Mouse (Mus musculus) heart, embryonic 16.5 days (tissue): ENCODE data around the gene Ctbs. TPM values are rescaled to one million over a fixed set of nuclear protein-coding genes. Genes with fewer than 3 reads are reported as not detected.

Source experiments
- ATAC-seq: fragments of 200-750 bp; cut with Nextera tagmentation; replicated peaks from 2 replicates; pipeline ENCODE4 v1.8.0; 2017; ENCODE audit warnings: moderate number of reproducible peaks; ENCODE audit not compliant: insufficient read depth, low FRiP score; ENCODE audit errors: extremely low read depth
- H3K27ac ChIP-seq: fragments of 300-500 bp; sonication (generic); 2 replicates; pipeline ENCODE4 v1.5.1; 2014; ENCODE audit warnings: mild to moderate bottlenecking, low read length, control low read depth, moderate library complexity
- H3K27me3 ChIP-seq: fragments of 300-500 bp; sonication (generic); 2 replicates; pipeline ENCODE4 v1.6.1; 2014; ENCODE audit warnings: low read length, mixed read lengths; ENCODE audit not compliant: control insufficient read depth, insufficient read depth
- H3K36me3 ChIP-seq: fragments of 300-500 bp; sonication (generic); 2 replicates; pipeline ENCODE4 v1.6.1; 2014; ENCODE audit not compliant: control insufficient read depth, insufficient read depth
- H3K4me1 ChIP-seq: fragments of 300-500 bp; sonication (generic); 2 replicates; pipeline ENCODE4 v1.6.1; 2014; ENCODE audit warnings: low read length, mixed read lengths; ENCODE audit not compliant: control insufficient read depth, insufficient read depth
- H3K4me2 ChIP-seq: fragments of 300-500 bp; sonication (generic); 2 replicates; pipeline ENCODE4 v1.6.1; 2014; ENCODE audit warnings: low read depth, mild to moderate bottlenecking, control low read depth, low read length
- H3K4me3 ChIP-seq: fragments of 300-500 bp; sonication (generic); 2 replicates; pipeline ENCODE4 v1.5.1; 2014; ENCODE audit warnings: mild to moderate bottlenecking, control low read depth, low read length
- H3K9ac ChIP-seq: fragments of 300-500 bp; sonication (generic); 2 replicates; pipeline ENCODE4 v1.6.1; 2014; ENCODE audit warnings: low read length, control low read depth
- H3K9me3 ChIP-seq: fragments of 300-500 bp; sonication (generic); replicated peaks from 2 replicates; pipeline ENCODE4 v1.6.1; 2016; ENCODE audit warnings: low read length; ENCODE audit not compliant: control insufficient read depth
- WGBS: fragments of 180-500 bp; shearing (Covaris S2); extraction: QIAGEN DNeasy Blood & Tissue Kit; methylation state at CpG from one replicate; pipeline ENCODE4 v1.1.7; 2014; 5-methylcytosine and 5-hydroxymethylcytosine counted together
- polyA plus RNA-seq: library from polyadenylated mRNA; unstranded; fragments of >200 nt; fragmentation: Nextera tagmentation; extraction: Ambion mirVana; gene quantifications from 2 replicates; pipeline ENCODE4 v1.2.1, GENCODE M21; 2015

Gene Ctbs
- polyA plus RNA-seq, 1 experiment from 2014 or later: 8.7 TPM

GRCm38 (mm10) chr3:146486464-146486863 is 36.9 kb downstream of the Ctbs start:
- no peak overlapping the region for H3K4me2 ChIP-seq
- no peaks in the 10 kb centered on the region for H3K4me1 ChIP-seq
- 80% methylated on average over 4 of the region's 4 CpGs for WGBS
- H3K4me3 ChIP-seq: no peak overlapping the region
- no peaks in the 10 kb centered on the region for H3K9me3 ChIP-seq
- no peak overlapping the region for H3K9ac ChIP-seq
- no peaks in the 10 kb centered on the region for H3K27me3 ChIP-seq
- ATAC-seq: no peak
- peaks cover 4% of the 10 kb centered on the region; the same call in 1 of the 2 replicates for H3K36me3 ChIP-seq
- no peak overlapping the region for H3K27ac ChIP-seq

GRCm38 (mm10) chr3:146494941-146495340 is 45.3 kb downstream of the Ctbs start:
- no peak overlapping the region for H3K27ac ChIP-seq
- no peaks in the 10 kb centered on the region for H3K9me3 ChIP-seq
- H3K4me1 ChIP-seq: peaks cover 5% of the 10 kb centered on the region
- 89% methylated on average over 8 of the region's 8 CpGs for WGBS
- H3K36me3 ChIP-seq: no peaks in the 10 kb centered on the region
- no peak for ATAC-seq
- no peaks in the 10 kb centered on the region for H3K27me3 ChIP-seq
- H3K4me3 ChIP-seq: no peak overlapping the region
- H3K4me2 ChIP-seq: no peak overlapping the region
- no peak overlapping the region for H3K9ac ChIP-seq

- H3K4me2 ChIP-seq: peak overlapping the region; percentile 70
- H3K4me1 ChIP-seq: peaks cover 32% of the 10 kb centered on the region
- H3K27me3 ChIP-seq: no peaks in the 10 kb centered on the region
- H3K27ac ChIP-seq: peak overlapping the region; percentile 99
- H3K4me3 ChIP-seq: peak overlapping the region; percentile 97
- no peak for ATAC-seq
- WGBS: 2% methylated on average over 13 of the region's 13 CpGs
- H3K36me3 ChIP-seq: peaks cover 8% of the 10 kb centered on the region
- no peaks in the 10 kb centered on the region for H3K9me3 ChIP-seq
- peak overlapping the region; percentile 99 for H3K9ac ChIP-seq
Measured at GRCm38 (mm10) chr3:146498989-146499388, 49.4 kb downstream of the Ctbs start.

GRCm38 (mm10) chr3:146499431-146500002 is 49.9 kb downstream of the Ctbs start, which contains the start of the genes Spata1 and Gng5:
TSS of gene Spata1 (minus strand) at chr3:146499753.
TSS of gene Gng5 (plus strand) at chr3:146499807.
- Histone ChIP-seq H3K9ac (peak within 1 kb of the TSS; percentile 99), H3K27me3 (no peaks in the 10 kb centered on the region), H3K4me3 (peak within 1 kb of the TSS; percentile 97), H3K4me2 (peak within 1 kb of the TSS; percentile 77), H3K9me3 (no peaks in the 10 kb centered on the region), H3K36me3 (peaks cover 10% of the 10 kb centered on the region), H3K27ac (peak within 1 kb of the TSS; percentile 99), H3K4me1 (peaks cover 32% of the 10 kb centered on the region)
- peak; percentile 96 for ATAC-seq
- WGBS: 1% methylated on average over 74 of the region's 88 CpGs

GRCm38 (mm10) chr3:146500003-146500809 is 50.6 kb downstream of the Ctbs start:
- peak overlapping the region; percentile 97 for H3K4me3 ChIP-seq
- no peaks in the 10 kb centered on the region for H3K27me3 ChIP-seq
- under 1% methylated on average over 57 of the region's 57 CpGs for WGBS
- H3K4me1 ChIP-seq: peaks cover 32% of the 10 kb centered on the region
- peak overlapping the region; percentile 99 for H3K27ac ChIP-seq
- peak; percentile 71 for ATAC-seq
- H3K36me3 ChIP-seq: peaks cover 12% of the 10 kb centered on the region
- peak overlapping the region; percentile 99 for H3K9ac ChIP-seq
- no peaks in the 10 kb centered on the region for H3K9me3 ChIP-seq
- peak overlapping the region; percentile 77 for H3K4me2 ChIP-seq

- H3K27ac ChIP-seq: peak overlapping the region; percentile 99
- ATAC-seq: no peak
- no peaks in the 10 kb centered on the region for H3K9me3 ChIP-seq
- H3K27me3 ChIP-seq: no peaks in the 10 kb centered on the region
- WGBS: 0% methylated on average over 5 of the region's 5 CpGs
- H3K4me2 ChIP-seq: peak overlapping the region; percentile 77
- peak overlapping the region; percentile 97 for H3K4me3 ChIP-seq
- H3K4me1 ChIP-seq: peaks cover 32% of the 10 kb centered on the region
- H3K36me3 ChIP-seq: peaks cover 15% of the 10 kb centered on the region
- peak overlapping the region; percentile 99 for H3K9ac ChIP-seq
Measured at GRCm38 (mm10) chr3:146500810-146501201, 51.2 kb downstream of the Ctbs start.

GRCm38 (mm10) chr3:146501601-146502123 is 52.1 kb downstream of the Ctbs start:
- H3K36me3 ChIP-seq: peaks cover 21% of the 10 kb centered on the region
- H3K4me1 ChIP-seq: peaks cover 32% of the 10 kb centered on the region
- no peaks in the 10 kb centered on the region for H3K9me3 ChIP-seq
- H3K4me3 ChIP-seq: peak overlapping the region; percentile 97
- peak overlapping the region; percentile 55; the same call in 1 of the 2 replicates for H3K9ac ChIP-seq
- no peak for ATAC-seq
- H3K4me2 ChIP-seq: peak overlapping the region; percentile 77
- H3K27me3 ChIP-seq: no peaks in the 10 kb centered on the region
- WGBS: 28% methylated on average over 5 of the region's 5 CpGs
- no peak overlapping the region for H3K27ac ChIP-seq

- Histone ChIP-seq H3K9ac (no peak overlapping the region), H3K9me3 (no peaks in the 10 kb centered on the region), H3K27me3 (no peaks in the 10 kb centered on the region), H3K36me3 (peaks cover 52% of the 10 kb centered on the region), H3K4me1 (peaks cover 19% of the 10 kb centered on the region), H3K4me2 (no peak overlapping the region), H3K27ac (no peak overlapping the region), H3K4me3 (no peak overlapping the region)
- ATAC-seq: no peak
- 94% methylated on average over 7 of the region's 7 CpGs for WGBS
Measured at GRCm38 (mm10) chr3:146506711-146507110, 57.1 kb downstream of the Ctbs start.
